Mouse (Mus musculus) retina, adult 2 months (tissue): ENCODE measurements around the gene Tnfsf10.

ENCODE experiments used
- DNase-seq: peaks from one replicate; pipeline ENCODE4 v3.0.0-alpha.2; 2012; ENCODE audit warnings: low read depth, low spot score

Tnfsf10 gene

DNA sequence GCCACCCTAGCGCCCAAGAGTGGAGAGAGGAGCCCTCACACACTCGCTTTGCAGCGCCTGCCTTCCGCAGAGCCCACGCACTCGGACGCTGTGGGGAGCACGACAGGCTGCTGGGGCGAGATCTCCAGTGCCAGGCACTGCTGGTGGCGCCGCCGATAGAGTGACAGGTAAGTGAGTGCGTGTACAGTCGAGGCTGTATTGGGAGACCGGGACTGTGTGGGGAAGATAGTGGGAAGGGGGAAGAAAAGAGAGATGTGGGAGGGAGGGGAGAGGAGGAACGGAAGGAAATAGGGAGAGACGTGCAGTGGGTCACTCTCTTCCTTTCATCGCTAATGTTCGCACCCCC lies 54.4 kb downstream of the Tnfsf10 start, which contains the start of gene Ghsr:
Gene Ghsr, plus strand, starts transcription at position 76 of the 346 bp plus-strand sequence.
- no peak for DNase-seq

DNA sequence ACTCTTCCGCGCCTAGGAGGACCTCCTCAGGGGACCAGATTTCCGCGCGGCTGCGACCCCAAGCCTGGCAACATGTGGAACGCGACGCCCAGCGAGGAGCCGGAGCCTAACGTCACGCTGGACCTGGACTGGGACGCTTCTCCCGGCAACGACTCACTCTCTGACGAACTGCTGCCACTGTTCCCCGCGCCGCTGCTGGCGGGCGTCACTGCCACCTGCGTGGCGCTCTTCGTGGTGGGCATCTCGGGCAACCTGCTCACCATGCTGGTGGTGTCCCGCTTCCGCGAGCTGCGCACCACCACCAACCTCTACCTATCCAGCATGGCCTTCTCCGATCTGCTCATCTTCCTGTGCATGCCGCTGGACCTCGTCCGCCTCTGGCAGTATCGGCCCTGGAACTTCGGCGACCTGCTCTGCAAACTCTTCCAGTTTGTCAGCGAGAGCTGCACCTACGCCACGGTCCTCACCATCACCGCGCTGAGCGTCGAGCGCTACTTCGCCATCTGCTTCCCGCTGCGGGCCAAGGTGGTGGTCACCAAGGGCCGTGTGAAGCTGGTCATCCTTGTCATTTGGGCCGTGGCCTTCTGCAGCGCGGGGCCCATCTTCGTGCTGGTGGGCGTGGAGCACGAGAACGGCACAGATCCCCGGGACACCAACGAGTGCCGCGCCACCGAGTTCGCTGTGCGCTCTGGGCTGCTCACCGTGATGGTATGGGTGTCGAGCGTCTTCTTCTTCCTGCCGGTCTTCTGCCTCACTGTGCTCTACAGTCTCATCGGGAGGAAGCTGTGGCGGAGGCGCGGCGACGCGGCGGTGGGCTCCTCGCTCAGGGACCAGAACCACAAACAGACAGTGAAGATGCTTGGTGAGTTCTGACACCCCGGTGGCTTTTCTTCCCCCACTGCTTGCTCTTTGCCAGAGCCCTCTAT lies 55.2 kb downstream of the Tnfsf10 start:
- DNase-seq = no peak

DNA sequence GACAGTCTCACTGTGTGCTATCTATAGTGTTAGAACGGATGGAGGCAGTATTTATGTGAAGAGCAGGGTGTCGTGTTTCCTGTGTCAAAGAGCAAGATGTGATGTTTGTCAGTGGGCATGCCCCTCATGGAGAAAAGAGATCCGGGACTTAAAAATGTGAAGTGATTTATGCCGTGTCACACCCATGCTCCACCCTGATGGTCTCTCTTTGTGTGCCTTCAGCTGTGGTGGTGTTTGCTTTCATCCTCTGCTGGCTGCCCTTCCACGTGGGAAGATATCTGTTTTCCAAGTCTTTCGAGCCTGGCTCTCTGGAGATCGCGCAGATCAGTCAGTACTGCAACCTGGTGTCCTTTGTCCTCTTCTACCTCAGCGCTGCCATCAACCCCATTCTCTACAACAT lies 57.6 kb downstream of the Tnfsf10 start:
- DNase-seq = no peak

DNA sequence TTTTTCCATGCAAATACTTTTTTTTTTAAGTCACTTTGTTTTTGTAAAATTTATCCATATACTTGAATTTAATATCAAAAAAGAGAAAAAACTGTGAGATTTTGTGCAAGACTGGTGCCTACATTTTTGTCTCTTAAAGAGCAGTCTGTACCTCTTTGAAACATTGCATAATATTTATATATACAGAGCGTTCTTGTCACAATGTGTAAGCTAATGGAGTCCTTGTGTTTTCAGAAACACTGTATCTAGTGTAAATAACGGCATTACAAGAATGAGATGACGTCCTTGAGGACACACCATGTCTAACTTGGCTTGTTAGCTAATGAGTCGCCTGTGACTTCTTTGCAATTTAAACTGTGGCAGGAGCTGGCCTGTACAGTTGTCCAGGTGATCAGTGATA lies 61.1 kb downstream of the Tnfsf10 start:
- DNase-seq = no peak

DNA sequence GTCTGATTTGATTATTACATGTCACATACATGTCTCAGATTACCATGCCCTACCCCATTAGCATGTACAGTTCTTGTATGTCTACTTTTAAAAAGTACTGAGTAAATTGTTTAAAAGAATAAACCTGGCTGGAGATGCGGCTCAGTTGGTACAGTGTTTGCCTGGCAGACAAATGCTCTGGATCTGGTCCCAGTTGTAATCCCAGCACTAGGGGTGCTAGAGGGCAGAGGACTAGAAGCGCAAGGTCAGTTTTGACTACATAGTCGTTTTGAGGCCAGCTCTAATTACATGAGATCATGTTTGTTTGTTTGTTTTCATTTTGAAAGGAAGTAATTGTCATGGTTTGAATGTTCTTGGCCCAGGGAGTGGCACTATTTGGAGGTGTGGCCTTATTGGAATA lies 68.0 kb downstream of the Tnfsf10 start:
- DNase-seq = no peak

DNA sequence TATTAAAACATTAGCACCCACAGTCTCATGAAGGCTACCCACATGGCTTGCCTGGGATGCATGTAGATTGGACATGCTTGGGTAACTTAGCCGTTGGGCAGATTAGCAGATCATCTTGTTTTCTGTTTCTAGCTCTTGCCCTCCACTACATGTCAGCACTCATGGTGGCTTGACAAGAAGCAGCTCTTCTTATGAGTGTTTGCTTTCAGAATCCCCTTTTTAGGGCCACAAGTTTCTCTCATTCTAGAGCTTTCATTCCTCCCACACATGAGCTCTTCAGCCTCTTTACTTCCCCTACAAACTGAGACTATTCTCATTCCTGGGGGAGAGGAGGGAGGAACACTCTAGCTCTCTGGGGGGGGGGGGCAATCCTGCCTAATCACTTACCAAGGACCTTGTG lies 73.1 kb downstream of the Tnfsf10 start:
- no peak for DNase-seq
